Mouse (Mus musculus) limb, embryonic 14.5 days (tissue): ENCODE measurements around the gene Glra1. TPM values are rescaled to one million over a fixed set of nuclear protein-coding genes. Genes with fewer than 3 reads are reported as not detected.
A peak's percentile ranks its signal among the peaks of the same experiment; 100 is the strongest.

ENCODE experiments used
- ATAC-seq: fragments of 200-750 bp; cut with Nextera tagmentation; 2 replicates; pipeline ENCODE4 v1.8.0; 2017; ENCODE audit warnings: low read depth, moderate number of reproducible peaks, moderate TSS enrichment; ENCODE audit not compliant: low FRiP score
- DNase-seq: peaks from one replicate; pipeline ENCODE4 v3.0.0-alpha.2; 2015; ENCODE audit warnings: low spot score
- H3K27ac ChIP-seq: fragments of 300-500 bp; sonication (generic); replicated peaks from 2 replicates; pipeline ENCODE4 v1.5.1; 2014; ENCODE audit warnings: low read depth, mild to moderate bottlenecking, low read length, moderate library complexity, mixed read lengths
- H3K27me3 ChIP-seq: fragments of 300-500 bp; sonication (generic); 2 replicates; pipeline ENCODE4 v1.6.1; 2014; ENCODE audit warnings: low read length, mixed read lengths; ENCODE audit not compliant: control insufficient read depth, insufficient read depth
- H3K36me3 ChIP-seq: fragments of 300-500 bp; sonication (generic); 2 replicates; pipeline ENCODE4 v1.6.1; 2014; ENCODE audit warnings: mild to moderate bottlenecking, low read length, moderate library complexity, mixed read lengths; ENCODE audit not compliant: control insufficient read depth, insufficient read depth
- H3K4me1 ChIP-seq: fragments of 300-500 bp; sonication (generic); 2 replicates; pipeline ENCODE4 v1.6.1; 2014; ENCODE audit warnings: antibody characterized with exemption, low read length, mixed read lengths; ENCODE audit not compliant: control insufficient read depth, insufficient read depth
- H3K4me2 ChIP-seq: fragments of 300-500 bp; sonication (generic); replicated peaks from 2 replicates; pipeline ENCODE4 v1.6.1; 2014; ENCODE audit warnings: low read depth, mild to moderate bottlenecking, low read length, moderate library complexity; ENCODE audit not compliant: severe bottlenecking
- H3K4me3 ChIP-seq: fragments of 300-500 bp; sonication (generic); replicated peaks from 2 replicates; pipeline ENCODE4 v1.5.1; 2014; ENCODE audit warnings: low read length
- H3K9ac ChIP-seq: fragments of 300-500 bp; sonication (generic); 2 replicates; pipeline ENCODE4 v1.6.1; 2014; ENCODE audit warnings: mild to moderate bottlenecking, low read depth, low read length, moderate library complexity; ENCODE audit not compliant: severe bottlenecking
- H3K9me3 ChIP-seq: fragments of 300-500 bp; sonication (generic); 2 replicates; pipeline ENCODE4 v1.6.1; 2016; ENCODE audit warnings: low read length; ENCODE audit not compliant: control insufficient read depth
- POLR2A ChIP-seq: fragments of 200-500 bp; IDR thresholded peaks from 2 replicates; pipeline ENCODE4 v1.8.0; 2012; ENCODE audit warnings: inconsistent platforms, mild to moderate bottlenecking, moderate library complexity, borderline replicate concordance; ENCODE audit not compliant: insufficient read depth, insufficient read length; ENCODE audit errors: extremely low read depth
- WGBS: fragments of 180-500 bp; shearing (Covaris S2); extraction: QIAGEN DNeasy Blood & Tissue Kit; methylation state at CpG from one replicate; pipeline ENCODE4 v1.1.7; 2014; 5-methylcytosine and 5-hydroxymethylcytosine counted together
- polyA plus RNA-seq, 2 experiments: library from polyadenylated mRNA; depleted of rRNA in 1 of 2; stranded (reverse) in 1 of 2; unstranded in 1 of 2; fragments of >200 nt; fragmentation: Nextera tagmentation in 1 of 2; extraction: Ambion mirVana in 1 of 2; gene quantifications; 2 replicates each; pipeline versions ENCODE4 v1.2.1 to v1.2.3; 2012 to 2014

Gene Glra1
- polyA plus RNA-seq, 2 experiments: 0.03 TPM; not detected in 1

DNA sequence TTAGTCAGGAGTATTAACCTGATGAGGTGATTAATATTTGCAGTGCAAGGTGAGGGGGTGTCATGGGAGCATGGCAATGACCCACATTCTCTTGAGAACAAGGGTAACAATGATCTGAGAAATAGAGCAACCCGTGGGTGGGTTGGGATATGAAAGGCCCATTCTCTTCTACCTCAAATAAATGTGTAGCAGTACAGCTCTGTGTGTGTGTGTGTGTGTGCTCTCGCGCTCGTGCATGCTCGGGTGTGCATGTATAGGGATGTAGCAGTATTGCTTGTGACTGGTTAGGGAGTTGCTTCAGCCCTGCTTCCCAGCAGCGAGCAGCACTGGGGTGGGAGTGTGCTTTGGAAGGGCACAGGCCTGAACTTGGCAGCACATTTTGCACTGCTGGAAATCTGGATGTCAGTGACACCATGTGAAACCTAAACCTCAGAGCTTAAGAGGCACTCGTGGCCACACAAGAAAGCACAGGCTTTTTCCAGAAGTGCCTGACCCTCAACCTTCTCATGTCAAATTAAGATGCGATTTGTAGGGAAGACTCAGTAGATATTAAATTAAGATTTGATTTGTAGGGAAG, 106.0 kb downstream of the Glra1 start:
- H3K9ac ChIP-seq: no peak overlapping the region
- H3K36me3 ChIP-seq: peaks cover 53% of the 10 kb centered on the region
- no peak for TF ChIP-seq POLR2A
- ATAC-seq (no peak), DNase-seq (no peak)
- no peaks in the 10 kb centered on the region for H3K4me1 ChIP-seq
- H3K9me3 ChIP-seq: no peaks in the 10 kb centered on the region
- 77% methylated on average over 8 of the region's 8 CpGs for WGBS
- no peak overlapping the region for H3K4me2 ChIP-seq
- no peak overlapping the region for H3K27ac ChIP-seq
- H3K4me3 ChIP-seq: no peak overlapping the region
- no peaks in the 10 kb centered on the region for H3K27me3 ChIP-seq

GRCm38 (mm10) chr11:55497885-55498284, 110.1 kb downstream of the Glra1 start:
- Histone ChIP-seq H3K4me3 (no peak overlapping the region), H3K4me2 (no peak overlapping the region), H3K36me3 (peaks cover 94% of the 10 kb centered on the region), H3K9me3 (no peaks in the 10 kb centered on the region), H3K4me1 (no peaks in the 10 kb centered on the region), H3K9ac (no peak overlapping the region), H3K27ac (no peak overlapping the region), H3K27me3 (no peaks in the 10 kb centered on the region)
- ATAC-seq (no peak), DNase-seq (peak; percentile 71)
- 64% methylated on average over 5 of the region's 5 CpGs for WGBS
- no peak for TF ChIP-seq POLR2A

DNA sequence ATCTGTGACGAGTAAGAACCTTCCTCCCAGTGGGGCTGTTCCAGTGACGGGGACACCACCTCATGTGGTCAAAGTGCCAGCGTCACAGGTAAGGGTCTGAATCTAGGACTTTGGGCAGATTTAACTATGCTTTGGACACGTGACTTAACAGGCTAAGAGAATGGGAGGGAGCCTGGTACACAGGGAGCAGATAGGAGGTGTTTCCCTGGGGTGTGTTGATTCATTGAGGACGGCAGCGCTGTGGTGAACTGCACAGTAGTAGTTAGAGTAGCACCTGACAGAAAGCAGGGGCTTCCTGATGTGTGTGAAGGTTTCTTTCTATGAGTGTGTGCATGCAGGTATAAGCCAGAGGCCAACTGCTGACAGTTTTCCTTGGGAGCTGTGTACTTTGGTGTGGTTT, 111.8 kb downstream of the Glra1 start:
- no peak overlapping the region for H3K4me3 ChIP-seq
- no peak for DNase-seq
- no peaks in the 10 kb centered on the region for H3K27me3 ChIP-seq
- TF ChIP-seq POLR2A: no peak
- no peak overlapping the region for H3K27ac ChIP-seq
- 88% methylated on average over 6 of the region's 6 CpGs for WGBS
- peaks cover 94% of the 10 kb centered on the region for H3K36me3 ChIP-seq
- ATAC-seq: no peak
- no peaks in the 10 kb centered on the region for H3K4me1 ChIP-seq
- H3K4me2 ChIP-seq: no peak overlapping the region
- H3K9me3 ChIP-seq: no peaks in the 10 kb centered on the region
- no peak overlapping the region for H3K9ac ChIP-seq

- H3K36me3 ChIP-seq: peaks cover 76% of the 10 kb centered on the region
- ATAC-seq: no peak
- no peaks in the 10 kb centered on the region for H3K4me1 ChIP-seq
- no peaks in the 10 kb centered on the region for H3K9me3 ChIP-seq
- no peak overlapping the region for H3K27ac ChIP-seq
- no peaks in the 10 kb centered on the region for H3K27me3 ChIP-seq
- WGBS: 96% methylated on average over 7 of the region's 7 CpGs
- no peak for TF ChIP-seq POLR2A
- no peak overlapping the region for H3K9ac ChIP-seq
- no peak overlapping the region for H3K4me3 ChIP-seq
- no peak for DNase-seq
- H3K4me2 ChIP-seq: no peak overlapping the region
Measured at GRCm38 (mm10) chr11:55485443-55485842, 122.6 kb downstream of the Glra1 start.

DNA sequence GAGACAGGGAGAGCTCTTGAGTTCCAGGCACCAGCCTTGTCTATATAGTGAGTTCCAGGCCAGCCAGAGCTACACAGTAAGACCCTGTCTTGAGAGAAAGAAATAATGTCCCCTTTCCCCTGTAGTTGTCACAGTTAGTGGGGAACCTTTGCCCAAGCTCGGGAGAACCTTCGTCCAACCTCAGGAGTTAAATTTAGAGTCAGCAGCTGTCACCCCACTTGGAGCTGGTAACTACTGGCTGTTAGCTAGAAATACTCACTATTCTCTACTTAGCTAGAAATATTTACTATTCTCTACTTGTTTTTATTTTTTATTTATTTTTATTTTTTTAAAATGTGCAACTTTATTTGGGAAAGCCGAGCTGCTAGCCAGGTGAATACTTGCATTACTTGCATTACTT, 134.8 kb downstream of the Glra1 start:
- H3K36me3 ChIP-seq: peaks cover 12% of the 10 kb centered on the region; the same call in 1 of the 2 replicates
- no peak overlapping the region for H3K9ac ChIP-seq
- no peaks in the 10 kb centered on the region for H3K27me3 ChIP-seq
- WGBS: 87% methylated on average over 3 of the region's 3 CpGs
- H3K9me3 ChIP-seq: no peaks in the 10 kb centered on the region
- H3K27ac ChIP-seq: no peak overlapping the region
- no peak overlapping the region for H3K4me2 ChIP-seq
- ATAC-seq: no peak
- H3K4me3 ChIP-seq: no peak overlapping the region
- DNase-seq: no peak
- TF ChIP-seq POLR2A: no peak
- peaks cover 11% of the 10 kb centered on the region for H3K4me1 ChIP-seq

- Histone ChIP-seq H3K9me3 (no peaks in the 10 kb centered on the region), H3K4me3 (peak overlapping the region; percentile 99), H3K27ac (no peak overlapping the region), H3K4me2 (peak overlapping the region; percentile 69), H3K9ac (no peak overlapping the region), H3K4me1 (peaks cover 14% of the 10 kb centered on the region), H3K36me3 (peaks cover 12% of the 10 kb centered on the region; the same call in 1 of the 2 replicates), H3K27me3 (no peaks in the 10 kb centered on the region)
- no peak for DNase-seq
- no peak for TF ChIP-seq POLR2A
- no peak for ATAC-seq
- 94% methylated on average over 7 of the region's 7 CpGs for WGBS
Measured at GRCm38 (mm10) chr11:55471467-55471866, 136.5 kb downstream of the Glra1 start.
